8 mouse cellular contexts compared by ENCODE assay signal in genomic region chr2:162814205-162814604, GRCm38 (mm10).
DNase-seq lines count a peak whose midpoint lies in the region; TF ChIP-seq lines count a peak whose summit lies in the region.
"Had no signal": no experiment of that assay in that cellular context is flagged by ENCODE, and none has a peak within 500 bp of the region (broad histone marks: within the 10 kb centered on the region; RNA-seq: fewer than 3 reads in every experiment).

No protein-coding gene starts in this region.

- no peak overlapping the region for H3K27ac ChIP-seq in left cerebral cortex, adult 2 months
- H3K27ac ChIP-seq: neural tube, embryonic 12.5 days had no signal

- intact Hi-C loops in left cerebral cortex, adult 2 months (cut with DNase I), result no loop called here

- peak; percentile 55 for TF ChIP-seq CTCF in left cerebral cortex, adult 2 months (IDR thresholded peaks at IDR 0.05)

- H3K4me3 ChIP-seq in left cerebral cortex, adult 2 months, result no peak overlapping the region
- H3K4me3 ChIP-seq: neural tube, embryonic 12.5 days had no signal

- peak in 1 of 2 experiments; percentile 23 for DNase-seq in left cerebral cortex, adult 2 months (ENCODE audit: extremely low spot score in 1 of 2, low spot score in 2 of 2)
- no peak for DNase-seq in left cerebral cortex, adult 11 months (ENCODE audit: low spot score)
- DNase-seq in adrenal gland, postnatal 14 days, result peak; percentile 38
- DNase-seq in cerebellum, postnatal 36 days, result peak; percentile 24 to 28
- peak; percentile 45 for DNase-seq in kidney, postnatal 14 days
- no peak for DNase-seq in urinary bladder, postnatal 36 days (ENCODE audit: low spot score in 2 of 2)
- no peak for DNase-seq in spleen, postnatal 14 days (ENCODE audit: low spot score in 2 of 2)

Comparison
In these comparisons a context has a peak if more than half of its experiments do, and no peak if none do; other contexts are left out.
1. DNase-seq: peak in adrenal gland, postnatal 14 days (single experiment), cerebellum, postnatal 36 days (2 of 2) and kidney, postnatal 14 days (single experiment); none in left cerebral cortex, adult 11 months (single experiment), urinary bladder, postnatal 36 days (0 of 2) and spleen, postnatal 14 days (0 of 2).